ENCODE assay signal across 20 mouse cellular contexts in the genomic region with DNA sequence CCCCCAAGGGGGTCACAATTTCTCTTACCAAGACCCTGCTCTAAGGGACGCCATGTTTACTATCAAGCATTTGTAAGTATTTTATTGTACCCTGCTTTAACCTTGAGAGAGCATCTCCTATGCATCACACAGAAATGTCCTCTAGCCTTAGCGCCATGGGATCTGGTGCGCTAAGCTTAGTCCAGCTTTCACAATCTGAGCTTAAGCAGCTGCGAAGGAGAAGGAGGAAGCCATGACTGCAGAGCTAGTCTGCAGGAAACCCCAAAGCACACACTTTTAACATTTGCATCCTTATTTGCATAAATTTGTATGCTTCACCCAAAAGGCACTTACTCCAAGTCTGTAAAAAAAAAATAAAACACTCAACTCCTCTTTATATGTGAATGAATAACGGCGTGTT.
DNase-seq lines count a peak whose midpoint lies in the region; ATAC-seq and TF ChIP-seq lines count a peak whose summit lies in the region.
"Had no signal": no experiment of that assay in that cellular context is flagged by ENCODE, and none has a peak within 500 bp of the region (broad histone marks: within the 10 kb centered on the region; RNA-seq: fewer than 3 reads in every experiment).

No protein-coding gene starts in this region.

- H3K27me3 ChIP-seq in testis, adult 2 months (ENCODE audit: control insufficient read depth, insufficient read depth, low read length) = no peaks in the 10 kb centered on the region
- H3K27me3 ChIP-seq: embryonic facial prominence, embryonic 13.5 days; hindbrain, embryonic 15.5 days had no signal

- H3K36me3 ChIP-seq in testis, adult 2 months (ENCODE audit: control insufficient read depth, insufficient read depth, low read length) = no peaks in the 10 kb centered on the region
- H3K36me3 ChIP-seq: embryonic facial prominence, embryonic 13.5 days; forebrain, embryonic 12.5 days; hindbrain, embryonic 15.5 days had no signal

- H3K4me1 ChIP-seq in testis, adult 2 months (ENCODE audit: control insufficient read depth, insufficient read depth, low read length) = peaks cover 6% of the 10 kb centered on the region

- TF ChIP-seq CTCF in testis, adult 2 months (IDR thresholded peaks at IDR 0.05; ENCODE audit: control insufficient read depth, insufficient read depth, insufficient replicate concordance, low read depth, low read length) = no peak

- no peak for TF ChIP-seq POLR2A in testis, adult 2 months (IDR thresholded peaks at IDR 0.05; ENCODE audit: control insufficient read depth, low read depth, low read length)

- peak overlapping the region; percentile 42 for H3K4me3 ChIP-seq in testis, adult 2 months (ENCODE audit: control insufficient read depth, low read depth, low read length)
- H3K4me3 ChIP-seq: embryonic facial prominence, embryonic 13.5 days; forebrain, embryonic 12.5 days; gastrocnemius, adult 2 months; hindbrain, embryonic 15.5 days had no signal

- DNase-seq in testis, postnatal 14 days (ENCODE audit: low spot score) = no peak
- no peak for DNase-seq in ovary, postnatal 10 days (ENCODE audit: low spot score)
- no peak for DNase-seq in layer of hippocampus, adult 18-20 months (ENCODE audit: low spot score in 2 of 2)
- DNase-seq: adrenal gland, postnatal 14 days; cerebellum, adult 11-12 months; cerebellum, adult 9-10 months; cerebellum, postnatal 25 days; gastrocnemius, adult 2 months; gastrocnemius, postnatal 25 days; heart, adult 11 months; heart, postnatal 36 days had no signal

- peak; percentile 70 for ATAC-seq in granulocyte monocyte progenitor cell, adult 5-6 weeks (replicated peaks; ENCODE audit: poor library complexity, severe bottlenecking)
- 0 out of 2 replicates have a peak, but pooled peaks have one; percentile 47 for ATAC-seq in monocyte, adult 5-6 weeks (replicated peaks; ENCODE audit: insufficient number of reproducible peaks, low FRiP score, low TSS enrichment, poor library complexity, severe bottlenecking)
- no peak for ATAC-seq in activated CD4-positive, CD25-positive, alpha-beta regulatory T cell, adult 4 months
- ATAC-seq: CD4-positive, CD25-positive, alpha-beta regulatory T cell, adult 4 months; forebrain, embryonic 16.5 days had no signal

- no peak overlapping the region for H3K27ac ChIP-seq in testis, adult 2 months (ENCODE audit: control insufficient read depth, insufficient read depth, low read depth, low read length)
- H3K27ac ChIP-seq: embryonic facial prominence, embryonic 13.5 days; forebrain, embryonic 12.5 days; gastrocnemius, adult 2 months; hindbrain, embryonic 15.5 days had no signal
